Mouse (Mus musculus) forebrain, embryonic 16.5 days (tissue): ENCODE data around the gene Bsn. TPM values are rescaled to one million over a fixed set of nuclear protein-coding genes. Genes with fewer than 3 reads are reported as not detected.

Experiments used
- ATAC-seq: fragments of 200-750 bp; cut with Nextera tagmentation; 2 replicates; pipeline ENCODE4 v1.8.0; 2017; ENCODE audit warnings: mild to moderate bottlenecking, moderate library complexity
- H3K27ac ChIP-seq: fragments of 300-500 bp; sonication (generic); 2 replicates; pipeline ENCODE4 v1.5.1; 2014; ENCODE audit warnings: low read length, control low read depth
- H3K27me3 ChIP-seq: fragments of 300-500 bp; sonication (generic); replicated peaks from 2 replicates; pipeline ENCODE4 v1.6.1; 2014; ENCODE audit warnings: low read length; ENCODE audit not compliant: control insufficient read depth, insufficient read depth
- H3K36me3 ChIP-seq: fragments of 300-500 bp; sonication (generic); 2 replicates; pipeline ENCODE4 v1.6.1; 2014; ENCODE audit not compliant: control insufficient read depth, insufficient read depth
- H3K4me1 ChIP-seq: fragments of 300-500 bp; sonication (generic); replicated peaks from 2 replicates; pipeline ENCODE4 v1.6.1; 2014; ENCODE audit warnings: low read length; ENCODE audit not compliant: control insufficient read depth, insufficient read depth
- H3K4me2 ChIP-seq: fragments of 300-500 bp; sonication (generic); 2 replicates; pipeline ENCODE4 v1.6.1; 2014; ENCODE audit warnings: mild to moderate bottlenecking, low read length, control low read depth
- H3K4me3 ChIP-seq: fragments of 300-500 bp; sonication (generic); replicated peaks from 2 replicates; pipeline ENCODE4 v1.5.1; 2014; ENCODE audit warnings: mild to moderate bottlenecking, low read length, control low read depth
- H3K9ac ChIP-seq: fragments of 300-500 bp; sonication (generic); replicated peaks from 2 replicates; pipeline ENCODE4 v1.6.1; 2014; ENCODE audit warnings: low read depth, low read length, control low read depth
- H3K9me3 ChIP-seq: fragments of 300-500 bp; sonication (generic); 2 replicates; pipeline ENCODE4 v1.6.1; 2016; ENCODE audit warnings: low read length; ENCODE audit not compliant: control insufficient read depth
- WGBS: fragments of 180-500 bp; shearing (Covaris S2); extraction: QIAGEN DNeasy Blood & Tissue Kit; methylation state at CpG from one replicate; pipeline ENCODE4 v1.1.7; 2014; 5-methylcytosine and 5-hydroxymethylcytosine counted together
- polyA plus RNA-seq: library from polyadenylated mRNA; unstranded; fragments of >200 nt; fragmentation: Nextera tagmentation; extraction: Ambion mirVana; gene quantifications from 2 replicates; pipeline ENCODE4 v1.2.1, GENCODE M21; 2015

Gene Bsn
- polyA plus RNA-seq, 1 experiment from 2014 or later = 8.5 TPM

GRCm38 (mm10) chr9:108185786-108186185 lies 4.4 kb downstream of the Bsn start:
- H3K4me2 ChIP-seq = no peak overlapping the region
- no peak overlapping the region for H3K9ac ChIP-seq
- no peaks in the 10 kb centered on the region for H3K9me3 ChIP-seq
- H3K36me3 ChIP-seq = no peaks in the 10 kb centered on the region
- H3K4me1 ChIP-seq = peaks cover 20% of the 10 kb centered on the region
- H3K27me3 ChIP-seq = no peaks in the 10 kb centered on the region
- WGBS = 87% methylated on average over 8 of the region's 8 CpGs
- no peak overlapping the region for H3K4me3 ChIP-seq
- no peak overlapping the region for H3K27ac ChIP-seq
- no peak for ATAC-seq

- no peak overlapping the region for H3K4me3 ChIP-seq
- ATAC-seq = no peak
- no peak overlapping the region for H3K27ac ChIP-seq
- H3K36me3 ChIP-seq = no peaks in the 10 kb centered on the region
- 92% methylated on average over 19 of the region's 19 CpGs for WGBS
- no peak overlapping the region for H3K4me2 ChIP-seq
- H3K9ac ChIP-seq = no peak overlapping the region
- H3K27me3 ChIP-seq = no peaks in the 10 kb centered on the region
- H3K9me3 ChIP-seq = no peaks in the 10 kb centered on the region
- peaks cover 7% of the 10 kb centered on the region for H3K4me1 ChIP-seq
Observed at GRCm38 (mm10) chr9:108183531-108183994, 6.6 kb downstream of the Bsn start.

- WGBS = 68% methylated on average over 11 of the region's 11 CpGs
Observed at GRCm38 (mm10) chr9:108182806-108183506, 7.2 kb downstream of the Bsn start.

GRCm38 (mm10) chr9:108178391-108178790 lies 11.8 kb downstream of the Bsn start:
- no peak overlapping the region for H3K27ac ChIP-seq

More at GRCm38 (mm10) chr9:108182806-108183506, 7.2 kb downstream of the Bsn start:
- no peak overlapping the region for H3K9ac ChIP-seq
- H3K36me3 ChIP-seq = no peaks in the 10 kb centered on the region
- H3K27me3 ChIP-seq = no peaks in the 10 kb centered on the region
- no peak for ATAC-seq
- no peak overlapping the region for H3K27ac ChIP-seq
- H3K4me2 ChIP-seq = no peak overlapping the region
- no peaks in the 10 kb centered on the region for H3K9me3 ChIP-seq
- no peak overlapping the region for H3K4me3 ChIP-seq
- peaks cover 1% of the 10 kb centered on the region for H3K4me1 ChIP-seq

GRCm38 (mm10) chr9:108175116-108175838 lies 14.9 kb downstream of the Bsn start:
- no peak for ATAC-seq
- H3K9ac ChIP-seq = no peak overlapping the region
- H3K27me3 ChIP-seq = no peaks in the 10 kb centered on the region
- no peaks in the 10 kb centered on the region for H3K36me3 ChIP-seq
- no peak overlapping the region for H3K4me3 ChIP-seq
- 0 out of 2 replicates have a peak, but pooled peaks cover 2% of the 10 kb centered on the region for H3K4me1 ChIP-seq
- 75% methylated on average over 19 of the region's 19 CpGs for WGBS
- no peak overlapping the region for H3K4me2 ChIP-seq
- no peak overlapping the region for H3K27ac ChIP-seq
- no peaks in the 10 kb centered on the region for H3K9me3 ChIP-seq

More at GRCm38 (mm10) chr9:108178391-108178790, 11.8 kb downstream of the Bsn start:
- 82% methylated on average over 5 of the region's 5 CpGs for WGBS
- Histone ChIP-seq H3K27me3 (no peaks in the 10 kb centered on the region), H3K36me3 (no peaks in the 10 kb centered on the region), H3K9me3 (no peaks in the 10 kb centered on the region), H3K9ac (no peak overlapping the region), H3K4me2 (no peak overlapping the region), H3K4me3 (no peak overlapping the region), H3K4me1 (0 out of 2 replicates have a peak, but pooled peaks cover 2% of the 10 kb centered on the region)
- no peak for ATAC-seq

GRCm38 (mm10) chr9:108172777-108173350 lies 17.3 kb downstream of the Bsn start:
- H3K27me3 ChIP-seq = no peaks in the 10 kb centered on the region
- no peaks in the 10 kb centered on the region for H3K36me3 ChIP-seq
- WGBS = 66% methylated on average over 5 of the region's 5 CpGs
- H3K9ac ChIP-seq = no peak overlapping the region
- H3K4me1 ChIP-seq = 0 out of 2 replicates have a peak, but pooled peaks cover 2% of the 10 kb centered on the region
- H3K4me2 ChIP-seq = no peak overlapping the region
- H3K9me3 ChIP-seq = no peaks in the 10 kb centered on the region
- no peak for ATAC-seq
- no peak overlapping the region for H3K27ac ChIP-seq
- H3K4me3 ChIP-seq = no peak overlapping the region

GRCm38 (mm10) chr9:108169751-108170150 lies 20.4 kb downstream of the Bsn start:
- no peak overlapping the region for H3K4me2 ChIP-seq
- no peak for ATAC-seq
- H3K4me3 ChIP-seq = no peak overlapping the region
- H3K4me1 ChIP-seq = no peaks in the 10 kb centered on the region
- no peak overlapping the region for H3K27ac ChIP-seq
- no peaks in the 10 kb centered on the region for H3K36me3 ChIP-seq
- no peaks in the 10 kb centered on the region for H3K27me3 ChIP-seq
- H3K9me3 ChIP-seq = no peaks in the 10 kb centered on the region
- 83% methylated on average over 10 of the region's 10 CpGs for WGBS
- no peak overlapping the region for H3K9ac ChIP-seq

GRCm38 (mm10) chr9:108165143-108165542 lies 25.0 kb downstream of the Bsn start:
- H3K27me3 ChIP-seq = no peaks in the 10 kb centered on the region
- H3K36me3 ChIP-seq = no peaks in the 10 kb centered on the region
- H3K4me3 ChIP-seq = no peak overlapping the region
- H3K4me2 ChIP-seq = no peak overlapping the region
- 42% methylated on average over 8 of the region's 8 CpGs for WGBS
- no peak overlapping the region for H3K9ac ChIP-seq
- no peaks in the 10 kb centered on the region for H3K4me1 ChIP-seq
- no peaks in the 10 kb centered on the region for H3K9me3 ChIP-seq
- no peak for ATAC-seq
- no peak overlapping the region for H3K27ac ChIP-seq

- no peaks in the 10 kb centered on the region for H3K4me1 ChIP-seq
- H3K9me3 ChIP-seq = no peaks in the 10 kb centered on the region
- no peak overlapping the region for H3K27ac ChIP-seq
- WGBS = 78% methylated on average over 16 of the region's 16 CpGs
- no peaks in the 10 kb centered on the region for H3K36me3 ChIP-seq
- no peak for ATAC-seq
- no peaks in the 10 kb centered on the region for H3K27me3 ChIP-seq
- H3K4me2 ChIP-seq = no peak overlapping the region
- no peak overlapping the region for H3K9ac ChIP-seq
- H3K4me3 ChIP-seq = no peak overlapping the region
Observed at GRCm38 (mm10) chr9:108163646-108164284, 26.4 kb downstream of the Bsn start.
